Mouse (Mus musculus) G1E (cell line): ENCODE data around the gene Qrich2. TPM values are rescaled to one million over a fixed set of nuclear protein-coding genes. Genes with fewer than 3 reads are reported as not detected.

Experiments used
- ATAC-seq: 2 replicates; pipeline ENCODE4 v1.8.0; 2016; ENCODE audit warnings: mild to moderate bottlenecking; ENCODE audit not compliant: insufficient number of reproducible peaks, poor library complexity, low FRiP score, severe bottlenecking; ENCODE audit errors: extremely low read depth
- DNase-seq: peaks from one replicate; pipeline ENCODE4 v3.0.0; 2012; ENCODE audit warnings: low spot score
- H3K27me3 ChIP-seq: 2 replicates; pipeline ENCODE4 v1.6.1; 2012; ENCODE audit warnings: mild to moderate bottlenecking, low read length, inconsistent platforms; ENCODE audit not compliant: insufficient read depth
- H3K36me3 ChIP-seq: replicated peaks from 2 replicates; pipeline ENCODE3; 2012; ENCODE audit warnings: mild to moderate bottlenecking, inconsistent platforms
- H3K4me1 ChIP-seq: 2 replicates; pipeline ENCODE4 v1.6.1; 2012; ENCODE audit warnings: low read depth, low read length, inconsistent platforms, mixed read lengths; ENCODE audit not compliant: insufficient read depth
- H3K4me3 ChIP-seq: 2 replicates; pipeline ENCODE4 v1.5.1; 2012; ENCODE audit warnings: low read depth, mild to moderate bottlenecking, inconsistent platforms, low read length, moderate library complexity, mixed read lengths
- H3K9me3 ChIP-seq: replicated peaks from 2 replicates; pipeline ENCODE4 v1.6.1; 2012; ENCODE audit warnings: inconsistent platforms
- CTCF ChIP-seq: IDR thresholded peaks from 2 replicates; pipeline ENCODE4 v1.5.1; 2012; ENCODE audit warnings: low read depth, low read length, inconsistent platforms, mixed read lengths
- GATA1 ChIP-seq: IDR thresholded peaks from 2 replicates; pipeline ENCODE4 v1.6.1; 2012; ENCODE audit warnings: borderline replicate concordance, low read length, inconsistent platforms, mixed read lengths
- GATA2 ChIP-seq: IDR thresholded peaks from 2 replicates; pipeline ENCODE4 v1.6.1; 2012; ENCODE audit warnings: low read depth, low read length, inconsistent platforms, borderline replicate concordance
- POLR2AphosphoS5 ChIP-seq: IDR thresholded peaks from 2 replicates; pipeline ENCODE4 v1.6.1; 2012; ENCODE audit warnings: low read depth, low read length, inconsistent platforms; ENCODE audit not compliant: insufficient replicate concordance
- TAL1 ChIP-seq: conservative IDR thresholded peaks from 2 replicates; pipeline ENCODE4 v1.6.1; 2012; ENCODE audit warnings: low read depth, low read length, inconsistent platforms, mixed read lengths
- polyA plus RNA-seq: library from polyadenylated mRNA; stranded (reverse); fragments of >175 nt; gene quantifications from 2 replicates; pipeline ENCODE4 v1.2.3, GENCODE M21; 2012
- total RNA-seq, 2 experiments: library from RNA; stranded (forward) in 1 of 2; stranded (reverse) in 1 of 2; fragments of 200-1000 nt in 1 of 2; fragments of >200 nt in 1 of 2; fragmentation: Nextera tagmentation in 1 of 2; gene quantifications; 2 replicates each; pipeline ENCODE4 v1.2.3; 2014 to 2017

The Qrich2 gene
- total and polyA plus RNA-seq, 3 experiments = 0.05 to 0.16 TPM; not detected in 1

GRCm38 (mm10) chr11:116490232-116491107 is 24.4 kb upstream of the Qrich2 start:
- DNase-seq = peak; percentile 69
- Histone ChIP-seq H3K4me1 (peaks cover 40% of the 10 kb centered on the region), H3K9me3 (peaks cover 6% of the 10 kb centered on the region), H3K4me3 (peak overlapping the region; percentile 99), H3K27me3 (no peaks in the 10 kb centered on the region), H3K36me3 (peaks cover 34% of the 10 kb centered on the region)
- no peak for TF ChIP-seq TAL1
- TF ChIP-seq GATA1 = no peak
- no peak for TF ChIP-seq GATA2
- TF ChIP-seq CTCF = no peak
- TF ChIP-seq POLR2AphosphoS5 = no peak
- peak; percentile 69 for ATAC-seq

GRCm38 (mm10) chr11:116489771-116490231 is 23.8 kb upstream of the Qrich2 start:
- Histone ChIP-seq H3K4me3 (peak overlapping the region; percentile 99), H3K27me3 (no peaks in the 10 kb centered on the region), H3K4me1 (peaks cover 40% of the 10 kb centered on the region), H3K9me3 (peaks cover 6% of the 10 kb centered on the region), H3K36me3 (peaks cover 40% of the 10 kb centered on the region)
- ATAC-seq = no peak
- TF ChIP-seq POLR2AphosphoS5 (no peak), GATA1 (no peak), GATA2 (no peak), CTCF (no peak), TAL1 (no peak)
- DNase-seq = no peak

- TF ChIP-seq TAL1 (no peak), GATA1 (no peak), POLR2AphosphoS5 (no peak), GATA2 (no peak), CTCF (peak; percentile 24; the same call in 1 of the 2 replicates)
- Histone ChIP-seq H3K9me3 (peaks cover 6% of the 10 kb centered on the region), H3K4me3 (peak overlapping the region; percentile 99), H3K27me3 (no peaks in the 10 kb centered on the region), H3K36me3 (peaks cover 50% of the 10 kb centered on the region), H3K4me1 (peaks cover 34% of the 10 kb centered on the region)
- DNase-seq (no peak), ATAC-seq (no peak)
These were observed 22.8 kb upstream of the Qrich2 start for GRCm38 (mm10) chr11:116488693-116489375.

- TF ChIP-seq GATA1 (no peak), POLR2AphosphoS5 (no peak), TAL1 (no peak), CTCF (no peak), GATA2 (no peak)
- Histone ChIP-seq H3K27me3 (no peaks in the 10 kb centered on the region), H3K4me3 (no peak overlapping the region), H3K4me1 (peaks cover 33% of the 10 kb centered on the region), H3K9me3 (peaks cover 6% of the 10 kb centered on the region), H3K36me3 (peaks cover 56% of the 10 kb centered on the region)
- DNase-seq (no peak), ATAC-seq (no peak)
These were observed 22.2 kb upstream of the Qrich2 start for GRCm38 (mm10) chr11:116488207-116488606.

GRCm38 (mm10) chr11:116484261-116484660 is 18.2 kb upstream of the Qrich2 start:
- Histone ChIP-seq H3K36me3 (peaks cover 93% of the 10 kb centered on the region), H3K27me3 (no peaks in the 10 kb centered on the region), H3K9me3 (peaks cover 6% of the 10 kb centered on the region), H3K4me1 (peaks cover 15% of the 10 kb centered on the region), H3K4me3 (no peak overlapping the region)
- DNase-seq (no peak), ATAC-seq (no peak)
- TF ChIP-seq GATA2 (no peak), TAL1 (no peak), CTCF (no peak), GATA1 (no peak), POLR2AphosphoS5 (no peak)

GRCm38 (mm10) chr11:116481776-116482175 is 15.7 kb upstream of the Qrich2 start:
- H3K27me3 ChIP-seq = no peaks in the 10 kb centered on the region
- TF ChIP-seq CTCF = no peak
- TF ChIP-seq GATA2 = no peak
- TF ChIP-seq GATA1 = no peak
- ATAC-seq (no peak), DNase-seq (no peak)
- peaks cover 2% of the 10 kb centered on the region; the same call in 1 of the 2 replicates for H3K4me1 ChIP-seq
- peaks cover 98% of the 10 kb centered on the region for H3K36me3 ChIP-seq
- H3K4me3 ChIP-seq = no peak overlapping the region
- H3K9me3 ChIP-seq = no peaks in the 10 kb centered on the region
